Mouse (Mus musculus): Measurements from ENCODE around the gene Pde4d.

Pde4d gene

DNA sequence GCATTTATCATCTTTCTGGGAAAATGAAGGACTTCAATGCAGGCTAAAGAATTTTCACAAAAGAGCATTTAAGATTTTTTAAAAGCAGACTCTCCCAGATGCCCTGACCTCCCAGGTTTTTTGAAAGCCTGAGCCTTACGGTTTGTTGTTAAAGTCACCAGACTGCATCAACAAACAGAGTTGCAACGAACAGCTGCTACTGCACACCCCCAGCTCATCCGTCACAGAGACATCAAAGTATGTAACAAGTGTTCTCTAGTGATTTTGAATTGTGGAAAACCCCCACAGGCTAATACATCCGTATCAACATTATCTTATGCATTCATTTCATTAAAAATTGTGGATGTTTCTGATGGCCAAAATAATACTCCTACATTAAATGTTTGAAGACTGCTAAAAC is 841.2 kb downstream of the Pde4d start:
- DNase-seq (ENCODE audit: low spot score in 2 of 2): no peak

GRCm38 (mm10) chr13:109293011-109293410 is 843.3 kb downstream of the Pde4d start:
- DNase-seq (ENCODE audit: low spot score in 2 of 2): no peak

GRCm38 (mm10) chr13:109296347-109297037 is 846.7 kb downstream of the Pde4d start:
- DNase-seq (ENCODE audit: low spot score in 2 of 2): no peak

- DNase-seq (ENCODE audit: low spot score in 2 of 2): peak in 1 of 2 experiments; percentile 2
Measured at GRCm38 (mm10) chr13:109298852-109299251, 849.1 kb downstream of the Pde4d start.

DNA sequence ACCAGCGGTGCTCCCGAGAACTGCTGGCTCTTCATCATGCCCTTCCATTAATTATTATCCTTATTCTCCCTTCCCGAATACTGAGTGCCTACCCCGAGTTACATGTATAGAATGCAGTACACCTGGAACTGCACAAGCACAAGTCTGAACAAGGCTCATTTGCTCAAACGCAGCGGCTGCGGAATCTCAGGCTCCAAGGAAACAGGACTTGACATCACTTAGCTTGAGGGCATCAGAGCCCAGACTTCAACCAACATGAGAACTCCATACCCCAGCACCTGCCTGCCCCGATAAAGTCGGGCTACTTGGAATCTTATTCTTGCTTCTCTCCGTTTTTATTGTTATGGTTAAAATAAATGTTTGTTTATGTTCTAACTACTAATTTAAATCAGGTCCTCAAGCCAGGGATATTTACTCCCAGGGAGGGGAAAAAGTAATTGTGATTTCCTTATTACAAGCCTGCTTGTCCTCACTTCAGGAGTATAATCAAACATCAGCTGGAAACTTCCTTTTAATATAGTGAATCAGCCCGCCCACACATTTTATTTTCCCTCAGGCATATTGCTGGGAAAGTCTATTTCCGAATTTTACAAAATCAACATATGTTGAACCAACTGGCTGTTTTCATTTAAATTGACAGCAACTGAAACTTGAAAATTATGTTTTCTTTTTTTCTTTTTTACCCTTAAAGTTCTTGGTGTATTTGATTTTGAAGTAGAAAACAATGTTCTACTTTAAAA is 849.9 kb downstream of the Pde4d start:
- no peak for DNase-seq (ENCODE audit: low spot score in 2 of 2)

DNA sequence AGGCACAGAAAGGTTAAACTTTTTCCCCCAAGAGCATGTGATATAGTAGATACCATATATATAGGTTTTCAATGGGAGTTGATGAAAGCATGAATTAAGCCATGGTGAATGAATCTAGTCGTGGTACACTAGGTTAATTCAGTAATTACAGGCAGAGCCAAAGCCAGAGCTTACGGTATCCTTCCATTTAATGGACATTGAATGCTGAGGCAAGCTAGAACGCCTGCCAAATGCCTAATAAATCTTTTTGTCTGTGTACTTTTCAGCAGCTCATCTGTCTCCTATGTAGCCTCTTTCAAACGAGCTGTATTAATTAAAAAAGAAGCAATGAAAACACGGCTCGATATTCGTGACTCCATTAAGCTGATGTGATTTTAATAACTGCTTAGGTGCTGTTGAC is 862.8 kb downstream of the Pde4d start:
- DNase-seq (ENCODE audit: low spot score in 2 of 2): no peak

DNA sequence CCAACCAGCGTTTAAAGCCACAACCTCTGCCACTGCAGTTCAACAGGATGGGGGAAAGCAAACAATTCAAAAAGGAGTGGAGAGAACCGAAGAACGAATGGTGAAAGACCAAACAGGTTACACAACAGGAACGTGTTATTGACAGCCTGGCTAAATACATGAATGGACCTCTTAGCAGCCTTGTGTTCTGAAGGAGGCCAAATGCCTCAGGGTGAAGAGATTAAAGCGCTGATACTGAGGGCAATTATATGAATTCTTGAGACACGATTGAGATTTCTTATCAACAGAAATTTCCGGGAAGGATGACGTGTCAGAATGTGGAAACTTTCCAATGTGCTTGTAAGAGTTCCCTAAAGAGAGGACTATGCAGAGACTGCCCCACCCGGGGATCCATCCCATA is 865.9 kb downstream of the Pde4d start:
- DNase-seq (ENCODE audit: low spot score in 2 of 2): no peak

GRCm38 (mm10) chr13:109317644-109318043 is 867.9 kb downstream of the Pde4d start:
- DNase-seq (ENCODE audit: low spot score in 2 of 2): no peak

- no peak for DNase-seq (ENCODE audit: low spot score in 2 of 2)
Measured at GRCm38 (mm10) chr13:109318434-109318998, 868.8 kb downstream of the Pde4d start.

- DNase-seq (ENCODE audit: low spot score in 2 of 2): no peak
Measured at GRCm38 (mm10) chr13:109326061-109326460, 876.3 kb downstream of the Pde4d start.

DNA sequence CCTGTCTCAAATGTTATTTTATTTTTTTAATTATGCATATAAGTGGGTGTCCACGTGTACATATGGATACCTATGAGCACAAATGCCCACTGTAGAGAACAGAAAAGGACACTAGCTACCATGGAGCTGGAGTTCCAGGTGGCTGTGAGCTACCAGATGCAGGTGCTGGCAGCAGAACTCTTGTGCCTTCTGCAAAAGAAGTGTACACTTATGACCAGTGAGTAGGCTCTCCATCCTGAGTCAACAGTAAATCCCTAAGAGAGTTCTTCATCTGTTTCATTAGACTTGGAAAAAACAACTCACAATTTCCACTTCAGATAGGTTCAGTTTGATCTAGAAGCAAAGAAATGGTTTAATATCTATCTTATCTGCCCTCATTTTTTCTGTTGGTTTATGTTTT is 881.8 kb downstream of the Pde4d start:
- no peak for DNase-seq (ENCODE audit: low spot score in 2 of 2)

- no peak for DNase-seq (ENCODE audit: low spot score in 2 of 2)
Measured at GRCm38 (mm10) chr13:109341902-109342301, 892.2 kb downstream of the Pde4d start.

GRCm38 (mm10) chr13:109342469-109342868 is 892.7 kb downstream of the Pde4d start:
- DNase-seq (ENCODE audit: low spot score in 2 of 2): no peak

GRCm38 (mm10) chr13:109343596-109343995 is 893.8 kb downstream of the Pde4d start:
- peak; percentile 55 to 72 for DNase-seq (ENCODE audit: low spot score in 2 of 2)

GRCm38 (mm10) chr13:109347770-109348169 is 898.0 kb downstream of the Pde4d start:
- no peak for DNase-seq (ENCODE audit: low spot score in 2 of 2)

- no peak for DNase-seq (ENCODE audit: low spot score in 2 of 2)
Measured at GRCm38 (mm10) chr13:109348316-109348715, 898.6 kb downstream of the Pde4d start.

DNA sequence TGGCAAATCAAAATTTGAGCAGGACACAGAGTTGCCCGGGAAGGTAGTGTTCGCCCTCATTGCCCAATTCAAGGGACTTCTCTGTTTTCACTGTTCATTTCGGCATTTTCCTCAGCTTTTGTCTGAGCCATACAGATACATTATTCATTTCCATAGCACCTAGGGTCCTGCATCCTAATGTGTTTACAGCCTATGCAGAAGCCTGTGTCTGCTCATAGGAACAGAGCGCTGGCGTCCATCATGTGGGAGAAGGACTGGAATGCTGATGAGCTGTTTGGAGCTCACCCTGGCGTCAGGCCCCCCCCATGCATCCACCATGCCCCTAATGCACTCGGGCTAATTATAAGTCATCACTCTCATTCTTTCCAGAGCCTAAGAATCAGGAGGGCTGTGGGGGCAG is 900.4 kb downstream of the Pde4d start:
- DNase-seq (ENCODE audit: low spot score in 2 of 2): no peak

GRCm38 (mm10) chr13:109354017-109354416 is 904.3 kb downstream of the Pde4d start:
- no peak for DNase-seq (ENCODE audit: low spot score in 2 of 2)

- no peak for DNase-seq (ENCODE audit: low spot score in 2 of 2)
Measured at GRCm38 (mm10) chr13:109356252-109356651, 906.5 kb downstream of the Pde4d start.

DNA sequence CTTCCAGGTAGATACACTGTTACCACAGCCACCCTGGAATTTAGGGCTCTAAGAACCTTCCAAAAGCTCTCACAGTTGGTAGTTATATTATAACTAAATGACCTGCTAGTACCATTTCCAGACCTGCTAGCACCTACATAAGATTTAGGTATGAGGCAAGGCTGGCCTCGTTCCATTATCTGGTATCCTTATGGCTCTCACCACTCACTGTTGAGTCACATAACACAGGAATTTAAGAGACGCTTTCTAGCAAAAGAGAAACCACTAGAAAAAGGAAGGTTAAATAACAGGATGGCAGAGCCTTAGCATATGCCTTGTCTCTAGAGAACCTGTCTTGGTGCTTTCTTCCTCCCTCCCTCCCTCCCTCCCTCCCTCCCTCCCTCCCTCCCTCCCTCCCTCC is 910.2 kb downstream of the Pde4d start:
- DNase-seq (ENCODE audit: low spot score in 2 of 2): no peak

- DNase-seq (ENCODE audit: low spot score in 2 of 2): no peak
Measured at GRCm38 (mm10) chr13:109362340-109362739, 912.6 kb downstream of the Pde4d start.

DNA sequence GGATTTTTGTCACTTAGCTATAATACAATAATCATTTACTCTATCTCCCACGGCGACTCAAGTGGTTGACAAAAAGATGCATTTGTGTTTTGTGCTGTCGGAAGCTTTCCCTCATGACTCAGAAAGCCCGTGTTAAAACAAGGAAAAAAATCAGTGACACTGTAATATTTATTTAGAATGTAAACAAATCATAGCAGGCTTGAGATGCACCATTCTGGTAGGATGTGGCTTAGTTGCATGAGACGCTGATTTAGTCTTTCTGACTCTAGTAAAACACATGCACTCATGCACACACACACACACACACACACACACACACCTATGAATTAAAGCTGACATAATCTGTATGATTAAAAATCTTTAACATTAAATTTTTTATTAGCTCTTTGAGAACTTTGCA is 924.7 kb downstream of the Pde4d start:
- no peak for DNase-seq (ENCODE audit: low spot score in 2 of 2)

DNA sequence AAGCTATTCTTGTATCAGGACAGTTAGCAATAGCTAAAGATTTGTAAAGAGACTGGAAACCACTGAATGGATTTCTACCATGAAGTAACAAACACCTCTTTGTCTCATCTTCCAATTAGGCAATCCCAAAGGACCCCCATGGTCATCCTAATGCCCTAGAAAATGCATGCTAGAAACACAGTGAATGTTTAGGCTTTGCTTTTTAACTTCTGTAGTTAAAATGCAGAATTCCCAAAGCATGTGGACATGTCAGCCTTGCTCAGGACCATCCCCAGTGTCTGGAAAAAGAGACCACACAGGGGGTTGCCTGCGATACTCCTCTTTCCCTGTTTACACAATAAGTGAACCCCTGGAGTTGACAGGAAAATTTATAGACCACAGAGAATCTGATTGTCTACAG is 926.9 kb downstream of the Pde4d start:
- no peak for DNase-seq (ENCODE audit: low spot score in 2 of 2)
